Mouse (Mus musculus) intestine, postnatal 0 days (tissue): ENCODE measurements around the gene Htr6. TPM values are rescaled to one million over a fixed set of nuclear protein-coding genes. Genes with fewer than 3 reads are reported as not detected.

Experiments
- ATAC-seq: fragments of 200-750 bp; cut with Nextera tagmentation; 2 replicates; pipeline ENCODE4 v1.8.0; 2017; ENCODE audit warnings: mild to moderate bottlenecking, moderate TSS enrichment, moderate library complexity
- H3K27ac ChIP-seq: fragments of 300-500 bp; sonication (generic); 2 replicates; pipeline ENCODE4 v1.5.1; 2014; ENCODE audit warnings: mild to moderate bottlenecking, low read depth, low read length, moderate library complexity
- H3K27me3 ChIP-seq: fragments of 300-500 bp; sonication (generic); replicated peaks from 2 replicates; pipeline ENCODE4 v1.6.1; 2014; ENCODE audit warnings: low read length, mixed read lengths; ENCODE audit not compliant: control insufficient read depth, insufficient read depth
- H3K36me3 ChIP-seq: fragments of 300-500 bp; sonication (generic); 2 replicates; pipeline ENCODE4 v1.6.1; 2014; ENCODE audit warnings: mild to moderate bottlenecking, moderate library complexity; ENCODE audit not compliant: control insufficient read depth, insufficient read depth
- H3K4me1 ChIP-seq: fragments of 300-500 bp; sonication (generic); replicated peaks from 2 replicates; pipeline ENCODE4 v1.6.1; 2014; ENCODE audit warnings: antibody characterized with exemption, low read length, mixed read lengths; ENCODE audit not compliant: control insufficient read depth, insufficient read depth
- H3K4me2 ChIP-seq: fragments of 300-500 bp; sonication (generic); replicated peaks from 2 replicates; pipeline ENCODE4 v1.6.1; 2014; ENCODE audit warnings: low read depth, mild to moderate bottlenecking, moderate library complexity
- H3K4me3 ChIP-seq: fragments of 300-500 bp; sonication (generic); 2 replicates; pipeline ENCODE4 v1.5.1; 2014; ENCODE audit warnings: low read depth, low read length
- H3K9ac ChIP-seq: fragments of 300-500 bp; sonication (generic); 2 replicates; pipeline ENCODE4 v1.6.1; 2014; ENCODE audit warnings: mild to moderate bottlenecking, low read depth, low read length
- H3K9me3 ChIP-seq: fragments of 300-500 bp; sonication (generic); 2 replicates; pipeline ENCODE4 v1.6.1; 2016; ENCODE audit warnings: mixed run types; ENCODE audit not compliant: control insufficient read depth
- CTCF ChIP-seq: sonication (generic); IDR thresholded peaks from 2 replicates; pipeline ENCODE4 v1.5.1; 2016; ENCODE audit warnings: low read depth, mild to moderate bottlenecking, control low read depth, antibody characterized with exemption, moderate library complexity
- WGBS: fragments of 180-500 bp; shearing (Covaris S2); extraction: QIAGEN DNeasy Blood & Tissue Kit; methylation state at CpG from one replicate; pipeline ENCODE4 v1.1.7; 2014; 5-methylcytosine and 5-hydroxymethylcytosine counted together
- polyA plus RNA-seq: library from polyadenylated mRNA; unstranded; fragments of >200 nt; fragmentation: Nextera tagmentation; extraction: Ambion mirVana; gene quantifications from 2 replicates; pipeline ENCODE4 v1.2.1, GENCODE M21; 2015

The Htr6 gene
- polyA plus RNA-seq, 1 experiment from 2014 or later, result not detected

DNA sequence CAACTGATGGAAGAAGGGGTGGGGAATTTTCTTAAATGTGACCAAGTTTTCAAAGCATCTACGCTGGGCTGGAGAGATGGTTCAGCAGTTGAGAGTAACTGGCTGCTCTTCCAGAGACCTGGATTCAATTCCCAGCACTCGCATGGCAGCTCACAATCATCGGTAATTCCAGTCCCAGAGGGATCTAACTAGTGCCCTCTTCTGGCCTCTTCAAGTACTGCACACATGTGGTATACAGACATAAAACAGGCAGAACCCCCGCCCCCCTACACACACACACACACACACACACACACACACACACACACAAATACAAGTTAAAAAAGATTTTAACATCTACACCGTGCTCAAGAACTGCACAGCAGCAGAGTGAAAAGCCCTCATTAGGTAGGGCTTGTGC, 40.4 kb upstream of the Htr6 start:
- peak; percentile 64 for TF ChIP-seq CTCF
- H3K9me3 ChIP-seq, result no peaks in the 10 kb centered on the region
- no peak for ATAC-seq
- H3K36me3 ChIP-seq, result no peaks in the 10 kb centered on the region
- H3K9ac ChIP-seq, result no peak overlapping the region
- H3K4me1 ChIP-seq, result peaks cover 19% of the 10 kb centered on the region; the same call in 1 of the 2 replicates
- H3K27me3 ChIP-seq, result no peaks in the 10 kb centered on the region
- no peak overlapping the region for H3K27ac ChIP-seq
- no peak overlapping the region for H3K4me2 ChIP-seq
- H3K4me3 ChIP-seq, result no peak overlapping the region
- 93% methylated on average over 5 of the region's 5 CpGs for WGBS

GRCm38 (mm10) chr4:139112482-139112881, 37.1 kb upstream of the Htr6 start:
- WGBS, result 36% methylated on average over 3 of the region's 3 CpGs
- no peak for TF ChIP-seq CTCF
- Histone ChIP-seq H3K4me1 (peaks cover 19% of the 10 kb centered on the region; the same call in 1 of the 2 replicates), H3K4me2 (no peak overlapping the region), H3K4me3 (no peak overlapping the region), H3K36me3 (peaks cover 3% of the 10 kb centered on the region; the same call in 1 of the 2 replicates), H3K9ac (no peak overlapping the region), H3K9me3 (no peaks in the 10 kb centered on the region), H3K27ac (no peak overlapping the region), H3K27me3 (no peaks in the 10 kb centered on the region)
- ATAC-seq, result no peak

GRCm38 (mm10) chr4:139111421-139111820, 36.1 kb upstream of the Htr6 start:
- WGBS, result 13% methylated on average over 3 of the region's 3 CpGs
- Histone ChIP-seq H3K9ac (no peak overlapping the region), H3K27ac (no peak overlapping the region), H3K4me2 (peak overlapping the region; percentile 1; the same call in 1 of the 2 replicates), H3K4me3 (no peak overlapping the region), H3K27me3 (no peaks in the 10 kb centered on the region), H3K36me3 (peaks cover 3% of the 10 kb centered on the region; the same call in 1 of the 2 replicates), H3K9me3 (no peaks in the 10 kb centered on the region), H3K4me1 (peaks cover 19% of the 10 kb centered on the region; the same call in 1 of the 2 replicates)
- TF ChIP-seq CTCF, result no peak
- ATAC-seq, result no peak

GRCm38 (mm10) chr4:139110858-139111257, 35.5 kb upstream of the Htr6 start:
- no peak overlapping the region for H3K4me3 ChIP-seq
- ATAC-seq, result no peak
- no peaks in the 10 kb centered on the region for H3K9me3 ChIP-seq
- peaks cover 19% of the 10 kb centered on the region; the same call in 1 of the 2 replicates for H3K4me1 ChIP-seq
- no peak overlapping the region for H3K27ac ChIP-seq
- H3K36me3 ChIP-seq, result peaks cover 3% of the 10 kb centered on the region; the same call in 1 of the 2 replicates
- 32% methylated on average over 3 of the region's 3 CpGs for WGBS
- no peaks in the 10 kb centered on the region for H3K27me3 ChIP-seq
- TF ChIP-seq CTCF, result no peak
- 0 out of 2 replicates have a peak overlapping the region, but pooled peaks have one; percentile 1 for H3K4me2 ChIP-seq
- H3K9ac ChIP-seq, result no peak overlapping the region

DNA sequence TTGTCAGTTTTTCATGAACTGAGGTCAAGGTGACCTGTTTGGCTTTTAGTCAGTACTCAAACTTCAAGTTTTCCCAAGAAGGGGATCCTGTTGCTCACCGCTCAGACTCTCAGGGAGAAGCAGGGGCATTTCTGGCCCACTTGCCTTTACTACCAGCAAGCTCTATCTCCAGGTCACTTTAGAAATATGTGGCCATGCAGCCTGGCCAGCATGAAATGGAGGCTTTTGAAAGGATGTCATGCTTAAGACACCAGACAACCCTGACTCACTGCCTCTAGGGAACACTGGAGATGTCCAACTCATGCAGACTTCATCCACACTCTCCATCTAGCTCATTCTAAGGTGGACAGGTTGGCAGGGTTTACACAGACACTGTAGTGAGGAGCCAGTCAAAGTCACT, 30.1 kb upstream of the Htr6 start:
- Histone ChIP-seq H3K4me3 (no peak overlapping the region), H3K27me3 (no peaks in the 10 kb centered on the region), H3K4me2 (no peak overlapping the region), H3K9me3 (no peaks in the 10 kb centered on the region), H3K9ac (no peak overlapping the region), H3K4me1 (no peaks in the 10 kb centered on the region), H3K36me3 (peaks cover 26% of the 10 kb centered on the region), H3K27ac (no peak overlapping the region)
- TF ChIP-seq CTCF, result no peak
- no peak for ATAC-seq
- 90% methylated on average over 1 of the region's 1 CpGs for WGBS

DNA sequence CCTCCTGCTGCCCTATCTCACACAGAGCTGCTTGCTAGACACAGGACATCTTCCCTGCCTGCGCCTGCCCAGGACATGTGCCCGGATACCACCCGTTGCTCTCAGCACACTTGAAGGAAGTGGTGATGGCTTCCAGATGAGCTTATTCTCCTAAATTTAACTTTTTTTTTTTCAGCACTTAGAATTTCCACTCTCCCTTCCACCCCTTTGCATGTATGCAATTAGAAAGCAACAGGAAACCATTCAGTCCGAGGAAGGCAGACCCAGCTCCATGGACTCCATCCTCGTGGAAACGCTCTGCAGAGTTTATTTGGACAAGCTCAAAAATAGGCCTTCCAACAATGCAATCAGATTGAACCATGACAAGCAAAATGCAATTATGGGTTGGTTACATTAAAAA, 26.2 kb upstream of the Htr6 start:
- H3K9ac ChIP-seq, result no peak overlapping the region
- H3K27ac ChIP-seq, result no peak overlapping the region
- peaks cover 22% of the 10 kb centered on the region for H3K36me3 ChIP-seq
- H3K4me1 ChIP-seq, result no peaks in the 10 kb centered on the region
- H3K4me2 ChIP-seq, result no peak overlapping the region
- no peaks in the 10 kb centered on the region for H3K27me3 ChIP-seq
- WGBS, result 71% methylated on average over 6 of the region's 6 CpGs
- TF ChIP-seq CTCF, result no peak
- H3K9me3 ChIP-seq, result no peaks in the 10 kb centered on the region
- ATAC-seq, result no peak
- H3K4me3 ChIP-seq, result no peak overlapping the region

- TF ChIP-seq CTCF, result no peak
- Histone ChIP-seq H3K4me3 (no peak overlapping the region), H3K27me3 (no peaks in the 10 kb centered on the region), H3K4me1 (0 out of 2 replicates have a peak, but pooled peaks cover 1% of the 10 kb centered on the region), H3K4me2 (no peak overlapping the region), H3K27ac (no peak overlapping the region), H3K36me3 (peaks cover 22% of the 10 kb centered on the region), H3K9ac (no peak overlapping the region), H3K9me3 (no peaks in the 10 kb centered on the region)
- 88% methylated on average over 8 of the region's 8 CpGs for WGBS
- ATAC-seq, result no peak
These were observed 25.0 kb upstream of the Htr6 start for GRCm38 (mm10) chr4:139100326-139100725.
